Mouse (Mus musculus) cortical plate, adult 2 months (tissue): ENCODE measurements around the gene Psma1.

Source experiments
- CTCF ChIP-seq: fragments of 200-500 bp; IDR thresholded peaks from 2 replicates; pipeline ENCODE4 v1.5.1; 2011; ENCODE audit warnings: mild to moderate bottlenecking, control low read depth, low read length; ENCODE audit not compliant: insufficient read depth; ENCODE audit errors: extremely low read depth
- POLR2A ChIP-seq: fragments of 200-500 bp; IDR thresholded peaks from 2 replicates; pipeline ENCODE4 v1.6.1; 2011; ENCODE audit warnings: mild to moderate bottlenecking, low read length, control low read depth; ENCODE audit not compliant: insufficient read depth; ENCODE audit errors: extremely low read depth

- TF ChIP-seq CTCF (no peak), POLR2A (no peak)
Measured at GRCm38 (mm10) chr7:114231857-114232256, 44.1 kb downstream of the Psma1 start.
